Mouse (Mus musculus): ENCODE measurements around the gene Maml3. TPM values are rescaled to one million over a fixed set of nuclear protein-coding genes. Genes with fewer than 3 reads are reported as not detected.

Maml3 gene
- polyA plus RNA-seq, 1 experiment: 2.2 TPM

- H3K79me3 ChIP-seq (ENCODE audit: low read depth): no peaks in the 10 kb centered on the region
- H3ac ChIP-seq (ENCODE audit: control insufficient read depth, insufficient read length, low read depth): no peak overlapping the region
- H3K27me3 ChIP-seq (ENCODE audit: control insufficient read depth, insufficient read depth, insufficient read length): no peaks in the 10 kb centered on the region
- H3K79me2 ChIP-seq (ENCODE audit: control insufficient read depth, insufficient read depth): peaks cover 18% of the 10 kb centered on the region
- no peak overlapping the region for H3K4me3 ChIP-seq (ENCODE audit: insufficient read depth, poor library complexity, severe bottlenecking)
- TF ChIP-seq CEBPB (IDR thresholded peaks at IDR 0.05; ENCODE audit: low read depth) (no peak), CTCF (IDR thresholded peaks at IDR 0.05; ENCODE audit: control insufficient read depth, insufficient read depth, insufficient read length) (no peak), MYOD1 (IDR thresholded peaks at IDR 0.05; ENCODE audit: control insufficient read depth, insufficient read length, low read depth) (no peak), MYOG (IDR thresholded peaks at IDR 0.05; ENCODE audit: control insufficient read depth, extremely low read depth, insufficient read length) (no peak), MAX (IDR thresholded peaks at IDR 0.05) (no peak), USF1 (IDR thresholded peaks at IDR 0.05; ENCODE audit: low read depth) (no peak), FOSL1 (IDR thresholded peaks at IDR 0.05; ENCODE audit: insufficient read depth, low read length, poor library complexity, severe bottlenecking) (no peak)
- no peaks in the 10 kb centered on the region for H3K36me3 ChIP-seq (ENCODE audit: control insufficient read depth, insufficient read depth)
These were observed 60.2 kb downstream of the Maml3 start for GRCm38 (mm10) chr3:52044651-52045050.

- H3K27me3 ChIP-seq (ENCODE audit: control insufficient read depth, insufficient read depth, insufficient read length): no peaks in the 10 kb centered on the region
- TF ChIP-seq MYOD1 (IDR thresholded peaks at IDR 0.05; ENCODE audit: control insufficient read depth, insufficient read length, low read depth) (no peak), MAX (IDR thresholded peaks at IDR 0.05) (no peak), MYOG (IDR thresholded peaks at IDR 0.05; ENCODE audit: control insufficient read depth, extremely low read depth, insufficient read length) (no peak), USF1 (IDR thresholded peaks at IDR 0.05; ENCODE audit: low read depth) (no peak), FOSL1 (IDR thresholded peaks at IDR 0.05; ENCODE audit: insufficient read depth, low read length, poor library complexity, severe bottlenecking) (no peak), CEBPB (IDR thresholded peaks at IDR 0.05; ENCODE audit: low read depth) (no peak), CTCF (IDR thresholded peaks at IDR 0.05; ENCODE audit: control insufficient read depth, insufficient read depth, insufficient read length) (no peak)
- H3K4me3 ChIP-seq (ENCODE audit: insufficient read depth, poor library complexity, severe bottlenecking): no peak overlapping the region
- H3K79me2 ChIP-seq (ENCODE audit: control insufficient read depth, insufficient read depth): peaks cover 18% of the 10 kb centered on the region
- no peaks in the 10 kb centered on the region for H3K79me3 ChIP-seq (ENCODE audit: low read depth)
- no peak overlapping the region for H3ac ChIP-seq (ENCODE audit: control insufficient read depth, insufficient read length, low read depth)
- no peaks in the 10 kb centered on the region for H3K36me3 ChIP-seq (ENCODE audit: control insufficient read depth, insufficient read depth)
These were observed 61.0 kb downstream of the Maml3 start for GRCm38 (mm10) chr3:52043847-52044246.

- no peaks in the 10 kb centered on the region for H3K27me3 ChIP-seq (ENCODE audit: control insufficient read depth, insufficient read depth, insufficient read length)
- no peaks in the 10 kb centered on the region for H3K79me3 ChIP-seq (ENCODE audit: low read depth)
- TF ChIP-seq USF1 (IDR thresholded peaks at IDR 0.05; ENCODE audit: low read depth): no peak
- TF ChIP-seq FOSL1 (IDR thresholded peaks at IDR 0.05; ENCODE audit: insufficient read depth, low read length, poor library complexity, severe bottlenecking): no peak
- no peak for TF ChIP-seq MYOD1 (IDR thresholded peaks at IDR 0.05; ENCODE audit: control insufficient read depth, insufficient read length, low read depth)
- no peak for TF ChIP-seq CEBPB (IDR thresholded peaks at IDR 0.05; ENCODE audit: low read depth)
- TF ChIP-seq MAX (IDR thresholded peaks at IDR 0.05): no peak
- no peak for TF ChIP-seq MYOG (IDR thresholded peaks at IDR 0.05; ENCODE audit: control insufficient read depth, extremely low read depth, insufficient read length)
- no peak for TF ChIP-seq CTCF (IDR thresholded peaks at IDR 0.05; ENCODE audit: control insufficient read depth, insufficient read depth, insufficient read length)
- no peaks in the 10 kb centered on the region for H3K36me3 ChIP-seq (ENCODE audit: control insufficient read depth, insufficient read depth)
- no peak overlapping the region for H3K4me3 ChIP-seq (ENCODE audit: insufficient read depth, poor library complexity, severe bottlenecking)
- peaks cover 18% of the 10 kb centered on the region for H3K79me2 ChIP-seq (ENCODE audit: control insufficient read depth, insufficient read depth)
- H3ac ChIP-seq (ENCODE audit: control insufficient read depth, insufficient read length, low read depth): no peak overlapping the region
These were observed 62.2 kb downstream of the Maml3 start for GRCm38 (mm10) chr3:52042680-52043079.

- H3K79me3 ChIP-seq (ENCODE audit: low read depth): no peaks in the 10 kb centered on the region
- no peaks in the 10 kb centered on the region for H3K27me3 ChIP-seq (ENCODE audit: control insufficient read depth, insufficient read depth, insufficient read length)
- peaks cover 8% of the 10 kb centered on the region for H3K79me2 ChIP-seq (ENCODE audit: control insufficient read depth, insufficient read depth)
- H3K36me3 ChIP-seq (ENCODE audit: control insufficient read depth, insufficient read depth): no peaks in the 10 kb centered on the region
- no peak overlapping the region for H3ac ChIP-seq (ENCODE audit: control insufficient read depth, insufficient read length, low read depth)
- no peak overlapping the region for H3K4me3 ChIP-seq (ENCODE audit: insufficient read depth, poor library complexity, severe bottlenecking)
- TF ChIP-seq CTCF (IDR thresholded peaks at IDR 0.05; ENCODE audit: control insufficient read depth, insufficient read depth, insufficient read length): no peak
- TF ChIP-seq CEBPB (IDR thresholded peaks at IDR 0.05; ENCODE audit: low read depth): no peak
These were observed 64.9 kb downstream of the Maml3 start for GRCm38 (mm10) chr3:52039958-52040357.

- no peak for TF ChIP-seq CEBPB (IDR thresholded peaks at IDR 0.05; ENCODE audit: low read depth)
- TF ChIP-seq FOSL1 (IDR thresholded peaks at IDR 0.05; ENCODE audit: insufficient read depth, low read length, poor library complexity, severe bottlenecking): no peak
- TF ChIP-seq USF1 (IDR thresholded peaks at IDR 0.05; ENCODE audit: low read depth): no peak
- no peak overlapping the region for H3ac ChIP-seq (ENCODE audit: control insufficient read depth, insufficient read length, low read depth)
- no peaks in the 10 kb centered on the region for H3K79me2 ChIP-seq (ENCODE audit: control insufficient read depth, insufficient read depth)
- H3K4me3 ChIP-seq (ENCODE audit: insufficient read depth, poor library complexity, severe bottlenecking): no peak overlapping the region
- no peaks in the 10 kb centered on the region for H3K27me3 ChIP-seq (ENCODE audit: control insufficient read depth, insufficient read depth, insufficient read length)
- no peaks in the 10 kb centered on the region for H3K79me3 ChIP-seq (ENCODE audit: low read depth)
- H3K36me3 ChIP-seq (ENCODE audit: control insufficient read depth, insufficient read depth): no peaks in the 10 kb centered on the region
These were observed 67.6 kb downstream of the Maml3 start for GRCm38 (mm10) chr3:52037260-52037659.

- H3K36me3 ChIP-seq (ENCODE audit: control insufficient read depth, insufficient read depth): no peaks in the 10 kb centered on the region
- TF ChIP-seq MYOG (IDR thresholded peaks at IDR 0.05; ENCODE audit: control insufficient read depth, extremely low read depth, insufficient read length) (no peak), CTCF (IDR thresholded peaks at IDR 0.05; ENCODE audit: control insufficient read depth, insufficient read depth, insufficient read length) (no peak), FOSL1 (IDR thresholded peaks at IDR 0.05; ENCODE audit: insufficient read depth, low read length, poor library complexity, severe bottlenecking) (no peak), USF1 (IDR thresholded peaks at IDR 0.05; ENCODE audit: low read depth) (no peak), MYOD1 (IDR thresholded peaks at IDR 0.05; ENCODE audit: control insufficient read depth, insufficient read length, low read depth) (no peak), CEBPB (IDR thresholded peaks at IDR 0.05; ENCODE audit: low read depth) (no peak), MAX (IDR thresholded peaks at IDR 0.05) (no peak)
- H3K79me2 ChIP-seq (ENCODE audit: control insufficient read depth, insufficient read depth): no peaks in the 10 kb centered on the region
- H3K79me3 ChIP-seq (ENCODE audit: low read depth): no peaks in the 10 kb centered on the region
- H3K4me3 ChIP-seq (ENCODE audit: insufficient read depth, poor library complexity, severe bottlenecking): no peak overlapping the region
- no peaks in the 10 kb centered on the region for H3K27me3 ChIP-seq (ENCODE audit: control insufficient read depth, insufficient read depth, insufficient read length)
- H3ac ChIP-seq (ENCODE audit: control insufficient read depth, insufficient read length, low read depth): no peak overlapping the region
These were observed 69.5 kb downstream of the Maml3 start for GRCm38 (mm10) chr3:52035404-52035803.

Data from C2C12 (cell line).